Mouse (Mus musculus) bone marrow, adult 2 months (tissue): ENCODE measurements around the gene Olfr452. TPM values are rescaled to one million over a fixed set of nuclear protein-coding genes. Genes with fewer than 3 reads are reported as not detected.

Source experiments
- H3K27ac ChIP-seq: fragments of 200-500 bp; 2 replicates; pipeline ENCODE4 v1.5.1; 2012; ENCODE audit warnings: low read depth, mild to moderate bottlenecking, control low read depth, inconsistent platforms, low read length; ENCODE audit not compliant: control insufficient read depth, poor library complexity, insufficient read depth
- H3K4me1 ChIP-seq: fragments of 200-500 bp; 2 replicates; pipeline ENCODE4 v1.6.1; 2011; ENCODE audit warnings: low read length; ENCODE audit not compliant: control insufficient read depth, insufficient read depth
- H3K4me3 ChIP-seq: fragments of 200-500 bp; replicated peaks from 2 replicates; pipeline ENCODE3; 2011; ENCODE audit warnings: mild to moderate bottlenecking, low read depth, low read length, control low read depth; ENCODE audit not compliant: control insufficient read depth
- CTCF ChIP-seq: fragments of 200-500 bp; IDR thresholded peaks from 2 replicates; pipeline ENCODE4 v1.5.1; 2011; ENCODE audit warnings: low read length, control low read depth; ENCODE audit not compliant: control insufficient read depth, insufficient read depth
- POLR2A ChIP-seq: fragments of 200-500 bp; IDR thresholded peaks from 2 replicates; pipeline ENCODE4 v1.6.1; 2011; ENCODE audit warnings: low read depth, mild to moderate bottlenecking, control low read depth, low read length, borderline replicate concordance; ENCODE audit not compliant: control insufficient read depth
- WGBS: fragments of 180-500 bp; shearing (Covaris S2); methylation state at CpG from one replicate; pipeline ENCODE4 v1.1.7; 2018; 5-methylcytosine and 5-hydroxymethylcytosine counted together
- polyA plus RNA-seq: library from polyadenylated mRNA; stranded (reverse); fragments of >200 nt; gene quantifications from 2 replicates; pipeline ENCODE4 v1.2.4, GENCODE M21; 2011; ENCODE audit warnings: low replicate concordance; ENCODE audit not compliant: missing spikeins, insufficient read depth, insufficient read length

The Olfr452 gene
- polyA plus RNA-seq, 1 experiment = not detected

- H3K4me1 ChIP-seq = no peaks in the 10 kb centered on the region
- no peak for TF ChIP-seq POLR2A
- no peak for TF ChIP-seq CTCF
- WGBS = 76% methylated on average over 1 of the region's 1 CpGs
- H3K27ac ChIP-seq = no peak within 1 kb of the TSS
- no peak within 1 kb of the TSS for H3K4me3 ChIP-seq
Observed at GRCm38 (mm10) chr6:42811639-42812038, 26.7 kb downstream of the Olfr452 start, which contains the start of gene Olfr450. Gene Olfr450 (plus strand): TSS chr6:42811939.

GRCm38 (mm10) chr6:42834084-42834483 lies 49.2 kb downstream of the Olfr452 start, which contains the start of gene Olfr449:
Gene Olfr449 (plus strand): TSS chr6:42834384.
- no peaks in the 10 kb centered on the region for H3K4me1 ChIP-seq
- no peak within 1 kb of the TSS for H3K27ac ChIP-seq
- H3K4me3 ChIP-seq = no peak within 1 kb of the TSS
- TF ChIP-seq CTCF (no peak), POLR2A (no peak)

Other genes starting within 250 kb of the Olfr452 start
- gene Olfr455, start 237.5 kb upstream of the Olfr452 start, polyA plus RNA-seq = not detected in 2 replicates
- not detected in 2 replicates for gene Tcaf3, start 187.4 kb upstream of the Olfr452 start, polyA plus RNA-seq
- 1.00 TPM in 1 of 2 replicates, not detected in the other for gene Tcaf2, start 139.8 kb upstream of the Olfr452 start, polyA plus RNA-seq
- 0.36 and 1.2 TPM in 2 replicates for gene Tcaf1, start 75.0 kb upstream of the Olfr452 start, polyA plus RNA-seq
- not detected in 2 replicates for gene Olfr453, start 45.7 kb upstream of the Olfr452 start, polyA plus RNA-seq
- not detected in 2 replicates for gene Olfr38, start 28.7 kb upstream of the Olfr452 start, polyA plus RNA-seq
- gene Olfr450, start 26.8 kb downstream of the Olfr452 start, polyA plus RNA-seq = not detected in 2 replicates
- not detected in 2 replicates for gene Olfr449, start 49.3 kb downstream of the Olfr452 start, polyA plus RNA-seq
- gene Olfr448, start 105.3 kb downstream of the Olfr452 start, polyA plus RNA-seq = not detected in 2 replicates
- gene Olfr447, start 123.8 kb downstream of the Olfr452 start, polyA plus RNA-seq = not detected in 2 replicates
- not detected in 2 replicates for gene Olfr446, start 136.3 kb downstream of the Olfr452 start, polyA plus RNA-seq
- not detected in 2 replicates for gene Olfr444, start 164.0 kb downstream of the Olfr452 start, polyA plus RNA-seq